Mouse (Mus musculus): ENCODE results near the gene Erbb2. TPM values are rescaled to one million over a fixed set of nuclear protein-coding genes. Genes with fewer than 3 reads are reported as not detected.

Gene Erbb2
- total and polyA plus RNA-seq, 2 experiments, result 0.72 to 1.0 TPM

GRCm38 (mm10) chr11:98417074-98417473 is 4.8 kb downstream of the Erbb2 start:
- Histone ChIP-seq H3K4me3 (ENCODE audit: insufficient read depth, low read depth, low read length) (no peak overlapping the region), H3K79me2 (ENCODE audit: control insufficient read depth, insufficient read depth, low read length) (peaks cover 3% of the 10 kb centered on the region; the same call in 1 of the 2 replicates), H3K27me3 (ENCODE audit: control insufficient read depth, insufficient read depth, low read length) (peaks cover 8% of the 10 kb centered on the region), H3K27ac (replicated peaks; ENCODE audit: insufficient read depth, low read depth, low read length) (no peak overlapping the region), H3K9ac (ENCODE audit: low read depth, low read length) (no peak overlapping the region), H3K4me1 (ENCODE audit: control insufficient read depth, insufficient read depth, low read length) (no peaks in the 10 kb centered on the region), H3K36me3 (ENCODE audit: control insufficient read depth, insufficient read depth, low read length) (no peaks in the 10 kb centered on the region)
- 83% methylated on average over 1 of the region's 1 CpGs for whole genome bisulfite sequencing
- DNase-seq (ENCODE audit: extremely low read depth, low read depth, low spot score), result no peak
- TF ChIP-seq CTCF (IDR thresholded peaks at IDR 0.05; ENCODE audit: low read depth, low read length), result no peak

DNA sequence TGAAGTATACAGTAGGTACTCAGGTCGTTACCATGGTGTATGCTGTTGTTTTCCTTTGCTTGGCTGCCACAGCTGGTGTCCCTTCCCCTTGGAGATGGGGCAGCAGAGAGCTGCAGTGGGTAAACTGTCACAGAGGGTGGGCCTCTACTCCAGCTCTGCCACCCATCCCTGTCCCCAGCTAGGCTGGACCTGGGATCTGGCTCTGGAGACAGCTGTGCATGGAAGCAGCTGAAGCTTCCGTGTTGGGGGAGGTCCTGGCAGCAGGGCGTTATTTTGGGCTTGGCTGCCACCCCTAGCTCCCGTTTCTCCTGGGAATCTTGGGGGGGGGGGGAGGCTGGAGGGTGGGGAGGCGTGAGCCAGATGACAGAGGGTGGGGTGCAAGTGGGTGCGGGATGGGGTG is 6.0 kb downstream of the Erbb2 start:
- Histone ChIP-seq H3K9ac (ENCODE audit: low read depth, low read length) (no peak overlapping the region), H3K27ac (replicated peaks; ENCODE audit: insufficient read depth, low read depth, low read length) (no peak overlapping the region), H3K27me3 (ENCODE audit: control insufficient read depth, insufficient read depth, low read length) (no peaks in the 10 kb centered on the region), H3K36me3 (ENCODE audit: control insufficient read depth, insufficient read depth, low read length) (no peaks in the 10 kb centered on the region), H3K79me2 (ENCODE audit: control insufficient read depth, insufficient read depth, low read length) (no peaks in the 10 kb centered on the region), H3K4me3 (ENCODE audit: insufficient read depth, low read depth, low read length) (no peak overlapping the region), H3K4me1 (ENCODE audit: control insufficient read depth, insufficient read depth, low read length) (no peaks in the 10 kb centered on the region)
- TF ChIP-seq CTCF (IDR thresholded peaks at IDR 0.05; ENCODE audit: low read depth, low read length) (no peak), POLR2A (IDR thresholded peaks at IDR 0.05; ENCODE audit: extremely low read depth, insufficient read depth, low read length) (no peak)
- 76% methylated on average over 5 of the region's 6 CpGs for WGBS
- no peak for DNase-seq (ENCODE audit: extremely low read depth, low read depth, low spot score)

- no peaks in the 10 kb centered on the region for H3K27me3 ChIP-seq (ENCODE audit: control insufficient read depth, insufficient read depth, low read length)
- DNase-seq (ENCODE audit: extremely low read depth, low read depth, low spot score), result no peak
- no peaks in the 10 kb centered on the region for H3K4me1 ChIP-seq (ENCODE audit: control insufficient read depth, insufficient read depth, low read length)
- no peak for TF ChIP-seq CTCF (IDR thresholded peaks at IDR 0.05; ENCODE audit: low read depth, low read length)
- no peak for TF ChIP-seq POLR2A (IDR thresholded peaks at IDR 0.05; ENCODE audit: extremely low read depth, insufficient read depth, low read length)
- no peak overlapping the region for H3K9ac ChIP-seq (ENCODE audit: low read depth, low read length)
- no peak overlapping the region for H3K27ac ChIP-seq (replicated peaks; ENCODE audit: insufficient read depth, low read depth, low read length)
- H3K4me3 ChIP-seq (ENCODE audit: insufficient read depth, low read depth, low read length), result no peak overlapping the region
- H3K36me3 ChIP-seq (ENCODE audit: control insufficient read depth, insufficient read depth, low read length), result no peaks in the 10 kb centered on the region
- H3K79me2 ChIP-seq (ENCODE audit: control insufficient read depth, insufficient read depth, low read length), result no peaks in the 10 kb centered on the region
- WGBS, result 93% methylated on average over 10 of the region's 10 CpGs
These were observed 6.8 kb downstream of the Erbb2 start for GRCm38 (mm10) chr11:98418939-98419547.

GRCm38 (mm10) chr11:98426592-98426991 is 14.3 kb downstream of the Erbb2 start:
- H3K27ac ChIP-seq (replicated peaks; ENCODE audit: insufficient read depth, low read depth, low read length), result no peak overlapping the region
- no peak overlapping the region for H3K4me3 ChIP-seq (ENCODE audit: insufficient read depth, low read depth, low read length)
- no peak for TF ChIP-seq CTCF (IDR thresholded peaks at IDR 0.05; ENCODE audit: low read depth, low read length)
- no peak for TF ChIP-seq POLR2A (IDR thresholded peaks at IDR 0.05; ENCODE audit: extremely low read depth, insufficient read depth, low read length)
- no peak overlapping the region for H3K9ac ChIP-seq (ENCODE audit: low read depth, low read length)
- DNase-seq (ENCODE audit: extremely low read depth, low read depth, low spot score), result peak; percentile 15
- H3K36me3 ChIP-seq (ENCODE audit: control insufficient read depth, insufficient read depth, low read length), result no peaks in the 10 kb centered on the region
- H3K27me3 ChIP-seq (ENCODE audit: control insufficient read depth, insufficient read depth, low read length), result no peaks in the 10 kb centered on the region
- 64% methylated on average over 7 of the region's 7 CpGs for WGBS
- no peaks in the 10 kb centered on the region for H3K4me1 ChIP-seq (ENCODE audit: control insufficient read depth, insufficient read depth, low read length)
- H3K79me2 ChIP-seq (ENCODE audit: control insufficient read depth, insufficient read depth, low read length), result no peaks in the 10 kb centered on the region

DNA sequence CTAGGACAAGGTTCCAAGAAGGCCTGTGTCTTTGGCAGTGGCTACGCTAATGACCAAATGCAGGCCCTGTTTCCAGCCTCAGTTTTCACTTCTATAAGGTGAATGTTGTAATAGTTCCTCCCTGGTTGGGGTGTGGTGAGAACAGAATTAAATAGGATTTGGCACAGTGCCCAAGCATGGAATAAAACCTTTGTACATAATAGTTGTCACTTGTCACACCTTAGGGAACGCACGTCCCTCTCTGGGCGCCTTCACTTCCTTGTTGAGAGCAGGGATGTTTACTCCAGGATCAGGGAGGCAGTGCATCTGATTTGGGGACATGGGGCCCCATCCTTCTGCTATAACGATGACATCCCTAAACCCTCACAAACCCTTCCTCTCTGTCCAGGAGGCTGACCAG is 16.2 kb downstream of the Erbb2 start:
- Histone ChIP-seq H3K9ac (ENCODE audit: low read depth, low read length) (no peak overlapping the region), H3K79me2 (ENCODE audit: control insufficient read depth, insufficient read depth, low read length) (no peaks in the 10 kb centered on the region), H3K27ac (replicated peaks; ENCODE audit: insufficient read depth, low read depth, low read length) (no peak overlapping the region), H3K4me3 (ENCODE audit: insufficient read depth, low read depth, low read length) (no peak overlapping the region), H3K36me3 (ENCODE audit: control insufficient read depth, insufficient read depth, low read length) (no peaks in the 10 kb centered on the region), H3K4me1 (ENCODE audit: control insufficient read depth, insufficient read depth, low read length) (no peaks in the 10 kb centered on the region), H3K27me3 (ENCODE audit: control insufficient read depth, insufficient read depth, low read length) (no peaks in the 10 kb centered on the region)
- TF ChIP-seq POLR2A (IDR thresholded peaks at IDR 0.05; ENCODE audit: extremely low read depth, insufficient read depth, low read length) (no peak), CTCF (IDR thresholded peaks at IDR 0.05; ENCODE audit: low read depth, low read length) (no peak)
- 90% methylated on average over 5 of the region's 5 CpGs for WGBS
- no peak for DNase-seq (ENCODE audit: extremely low read depth, low read depth, low spot score)

DNA sequence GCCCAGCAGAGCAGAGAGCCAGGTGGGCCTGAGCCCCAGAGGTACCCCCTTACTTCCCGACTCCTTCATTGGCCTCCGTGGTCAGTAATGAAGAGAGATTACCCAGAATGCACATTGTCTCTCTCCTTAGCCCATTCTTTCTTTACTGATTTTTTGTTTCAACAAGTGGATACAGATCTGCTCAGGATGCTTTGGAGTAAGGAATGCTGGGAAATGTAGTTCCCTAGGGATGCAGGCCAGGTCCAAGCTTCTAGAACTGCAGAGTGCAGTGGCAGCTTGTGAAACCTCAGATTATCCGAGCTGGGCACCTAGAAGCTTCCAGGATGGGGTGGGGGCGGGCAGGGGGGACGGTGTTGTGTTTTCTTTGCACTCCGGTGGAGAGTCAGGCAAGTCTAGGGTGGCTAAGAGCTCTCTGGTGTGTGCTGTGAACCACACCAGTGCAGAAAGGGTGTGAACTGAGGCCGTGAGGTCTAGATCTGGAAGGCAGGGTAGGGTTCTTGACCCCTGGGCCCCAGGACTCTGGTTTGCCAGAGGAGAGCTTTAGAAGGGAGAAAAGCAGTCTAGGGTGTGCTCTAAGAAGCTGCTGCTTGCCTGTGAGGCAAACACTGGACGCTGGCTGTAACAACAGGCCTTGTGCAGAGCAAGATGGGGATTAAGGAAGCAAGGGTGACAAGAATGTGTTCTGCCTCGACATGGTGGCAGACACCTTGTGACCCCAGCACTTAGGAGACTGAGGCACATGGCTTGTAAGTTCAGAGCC is 19.7 kb downstream of the Erbb2 start:
- Histone ChIP-seq H3K36me3 (ENCODE audit: control insufficient read depth, insufficient read depth, low read length) (no peaks in the 10 kb centered on the region), H3K27ac (replicated peaks; ENCODE audit: insufficient read depth, low read depth, low read length) (no peak overlapping the region)

More for the DNA sequence above, 19.7 kb downstream of the Erbb2 start:
- DNase-seq (ENCODE audit: extremely low read depth, low read depth, low spot score), result no peak
- no peak overlapping the region for H3K4me3 ChIP-seq (ENCODE audit: insufficient read depth, low read depth, low read length)
- no peaks in the 10 kb centered on the region for H3K4me1 ChIP-seq (ENCODE audit: control insufficient read depth, insufficient read depth, low read length)
- H3K79me2 ChIP-seq (ENCODE audit: control insufficient read depth, insufficient read depth, low read length), result no peaks in the 10 kb centered on the region
- no peak for TF ChIP-seq CTCF (IDR thresholded peaks at IDR 0.05; ENCODE audit: low read depth, low read length)
- TF ChIP-seq POLR2A (IDR thresholded peaks at IDR 0.05; ENCODE audit: extremely low read depth, insufficient read depth, low read length), result no peak
- no peaks in the 10 kb centered on the region for H3K27me3 ChIP-seq (ENCODE audit: control insufficient read depth, insufficient read depth, low read length)
- no peak overlapping the region for H3K9ac ChIP-seq (ENCODE audit: low read depth, low read length)
- WGBS, result 81% methylated on average over 9 of the region's 9 CpGs

Measured in liver, adult 2 months (tissue).